Mouse (Mus musculus) cerebellum, adult 2 months (tissue): ENCODE measurements around the gene Syn2.

Experiments used
- CTCF ChIP-seq: fragments of 200-500 bp; IDR thresholded peaks from 2 replicates; pipeline ENCODE4 v1.5.1; 2011; ENCODE audit warnings: low read depth, mild to moderate bottlenecking, control low read depth, low read length, moderate library complexity, borderline replicate concordance; ENCODE audit not compliant: insufficient read depth
- POLR2A ChIP-seq: fragments of 200-500 bp; IDR thresholded peaks from 2 replicates; pipeline ENCODE4 v1.6.1; 2011; ENCODE audit warnings: low read length, control low read depth, borderline replicate concordance; ENCODE audit not compliant: insufficient read depth

GRCm38 (mm10) chr6:115191111-115191510 is 56.4 kb downstream of the Syn2 start:
- no peak for TF ChIP-seq CTCF
- TF ChIP-seq POLR2A = no peak
